Mouse (Mus musculus) thymus, postnatal 36 days (tissue): Measurements from ENCODE around the gene Tepp.

ENCODE experiments used
- DNase-seq, 2 experiments: peaks; one replicate each; pipeline ENCODE4 v3.0.0; 2022; ENCODE audit warnings: mixed read lengths in 2 of 2

Gene Tepp

DNA sequence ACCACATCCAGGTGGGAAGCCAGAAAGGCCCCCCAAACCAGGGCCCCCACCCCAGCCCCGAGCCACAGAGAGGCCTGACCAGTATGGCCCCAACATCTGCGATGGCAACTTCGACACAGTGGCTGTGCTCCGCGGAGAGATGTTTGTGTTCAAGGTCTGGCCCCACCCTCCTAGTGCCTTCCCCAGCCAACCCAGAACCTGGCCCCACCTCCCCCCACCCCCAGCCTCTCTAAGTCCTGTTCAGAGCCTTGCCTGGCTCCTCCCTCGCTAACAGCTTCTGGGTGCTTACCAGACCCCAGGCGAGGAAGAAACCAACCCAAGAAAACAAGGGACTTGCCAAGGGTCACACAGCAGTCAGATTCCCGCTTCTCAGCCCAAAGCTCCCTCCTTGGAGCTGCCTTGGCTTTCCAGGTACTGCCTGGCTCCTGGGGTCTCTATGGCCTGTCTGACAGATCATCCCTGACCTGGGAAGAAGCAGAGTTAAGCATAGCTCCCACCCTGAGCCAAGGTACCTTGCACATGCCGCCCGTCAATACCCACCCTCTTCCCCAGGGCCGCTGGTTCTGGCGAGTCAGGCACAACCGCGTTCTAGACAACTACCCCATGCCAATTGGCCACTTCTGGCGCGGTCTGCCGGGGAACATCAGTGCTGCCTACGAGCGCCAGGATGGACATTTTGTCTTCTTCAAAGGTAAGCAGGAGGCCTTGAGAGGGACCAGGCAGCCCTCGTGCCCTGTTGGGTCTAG lies 59.4 kb downstream of the Tepp start:
- peak; percentile 66 to 78 for DNase-seq

DNA sequence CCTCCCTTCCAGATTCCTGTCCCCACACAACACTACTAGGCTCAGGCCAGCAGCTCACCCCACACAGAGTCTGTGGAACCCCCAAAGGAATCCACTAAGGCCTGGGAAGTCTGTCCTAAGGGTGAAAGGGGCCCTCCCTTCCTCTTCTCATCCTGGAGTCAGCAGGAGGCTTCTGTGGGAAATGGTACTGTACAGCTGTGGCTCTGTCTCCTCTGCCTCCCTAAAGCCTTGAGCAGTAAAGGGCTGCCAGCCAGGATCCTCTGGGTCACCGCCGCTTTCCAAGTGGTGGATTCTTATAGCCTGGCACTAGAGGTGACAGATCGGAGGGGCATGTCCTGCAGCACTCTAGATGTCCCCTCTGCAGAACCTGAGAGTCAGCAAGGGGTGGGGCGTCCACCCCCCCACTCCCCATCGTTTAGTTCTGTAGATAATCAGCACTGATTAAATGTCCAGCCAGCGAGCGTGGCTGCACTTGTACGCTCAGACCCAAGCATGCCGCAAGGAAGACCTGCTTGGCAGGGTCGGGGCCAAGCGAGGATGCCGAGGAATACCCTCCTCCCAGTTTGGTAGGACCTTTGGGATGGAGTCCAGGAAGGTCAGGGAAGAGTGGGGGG lies 63.1 kb downstream of the Tepp start:
- DNase-seq, result no peak

GRCm38 (mm10) chr8:95374429-95374828 lies 64.1 kb downstream of the Tepp start:
- no peak for DNase-seq

- no peak for DNase-seq
Observed at GRCm38 (mm10) chr8:95375374-95375930, 65.1 kb downstream of the Tepp start.
